Mouse (Mus musculus) lung, adult 18-20 months (tissue): ENCODE data around the gene Dennd1a.
A peak's percentile ranks its signal among the peaks of the same experiment; 100 is the strongest.

ENCODE experiments used
- DNase-seq, 2 experiments: peaks; one replicate each; pipeline ENCODE4 v3.0.0; 2022; ENCODE audit warnings: mixed read lengths in 2 of 2

The Dennd1a gene

GRCm38 (mm10) chr2:38223759-38224158 lies 63.4 kb downstream of the Dennd1a start:
- no peak for DNase-seq

GRCm38 (mm10) chr2:38221461-38221860 lies 65.7 kb downstream of the Dennd1a start:
- no peak for DNase-seq

GRCm38 (mm10) chr2:38220687-38221435 lies 66.3 kb downstream of the Dennd1a start:
- no peak for DNase-seq

GRCm38 (mm10) chr2:38219666-38220065 lies 67.5 kb downstream of the Dennd1a start:
- no peak for DNase-seq

GRCm38 (mm10) chr2:38213041-38213440 lies 74.1 kb downstream of the Dennd1a start:
- DNase-seq = no peak

- DNase-seq = no peak
Measured at GRCm38 (mm10) chr2:38211426-38211825, 75.8 kb downstream of the Dennd1a start.

- DNase-seq = no peak
Measured at GRCm38 (mm10) chr2:38207752-38208151, 79.4 kb downstream of the Dennd1a start.

- DNase-seq = no peak
Measured at GRCm38 (mm10) chr2:38205281-38205680, 81.9 kb downstream of the Dennd1a start.

- DNase-seq = no peak
Measured at GRCm38 (mm10) chr2:38204696-38205095, 82.5 kb downstream of the Dennd1a start.

GRCm38 (mm10) chr2:38198072-38198471 lies 89.1 kb downstream of the Dennd1a start:
- DNase-seq = no peak

- no peak for DNase-seq
Measured at GRCm38 (mm10) chr2:38196199-38197060, 90.8 kb downstream of the Dennd1a start.

- DNase-seq = no peak
Measured at GRCm38 (mm10) chr2:38192007-38192406, 95.2 kb downstream of the Dennd1a start.

- no peak for DNase-seq
Measured at GRCm38 (mm10) chr2:38191601-38192000, 95.6 kb downstream of the Dennd1a start.

GRCm38 (mm10) chr2:38186438-38186837 lies 100.8 kb downstream of the Dennd1a start:
- no peak for DNase-seq

GRCm38 (mm10) chr2:38184977-38185376 lies 102.2 kb downstream of the Dennd1a start:
- no peak for DNase-seq

- DNase-seq = no peak
Measured at GRCm38 (mm10) chr2:38183881-38184280, 103.3 kb downstream of the Dennd1a start.

- no peak for DNase-seq
Measured at GRCm38 (mm10) chr2:38182283-38182682, 104.9 kb downstream of the Dennd1a start.

GRCm38 (mm10) chr2:38177583-38177978 lies 109.6 kb downstream of the Dennd1a start:
- no peak for DNase-seq

- no peak for DNase-seq
Measured at GRCm38 (mm10) chr2:38176870-38177582, 110.2 kb downstream of the Dennd1a start.

GRCm38 (mm10) chr2:38175276-38175675 lies 111.9 kb downstream of the Dennd1a start:
- no peak for DNase-seq

GRCm38 (mm10) chr2:38168606-38169005 lies 118.6 kb downstream of the Dennd1a start:
- peak; percentile 36 to 51 for DNase-seq

GRCm38 (mm10) chr2:38165966-38166365 lies 121.2 kb downstream of the Dennd1a start:
- DNase-seq = no peak

- DNase-seq = peak; percentile 30 to 32
Measured at GRCm38 (mm10) chr2:38164326-38165035, 122.7 kb downstream of the Dennd1a start.
